Mouse (Mus musculus): ENCODE data around the gene BC048679. TPM values are rescaled to one million over a fixed set of nuclear protein-coding genes. Genes with fewer than 3 reads are reported as not detected.

BC048679 gene
- total RNA-seq, 2 experiments from 2014 or later: not detected

- no peak for DNase-seq
These were observed 21.2 kb downstream of the BC048679 start for GRCm38 (mm10) chr7:81476833-81477232.

- DNase-seq: no peak
These were observed 22.9 kb downstream of the BC048679 start for GRCm38 (mm10) chr7:81475221-81475620.

- no peak for DNase-seq
These were observed 33.1 kb downstream of the BC048679 start for GRCm38 (mm10) chr7:81464906-81465450.

GRCm38 (mm10) chr7:81464116-81464515 lies 34.0 kb downstream of the BC048679 start:
- DNase-seq: peak; percentile 58

- no peak for DNase-seq
These were observed 35.3 kb downstream of the BC048679 start for GRCm38 (mm10) chr7:81462815-81463214.

GRCm38 (mm10) chr7:81455155-81455651 lies 42.9 kb downstream of the BC048679 start, which contains the start of gene Cpeb1:
TSS of gene Cpeb1 (minus strand) at chr7:81455465.
- DNase-seq: peak; percentile 79

- DNase-seq: peak; percentile 62
These were observed 43.6 kb downstream of the BC048679 start for GRCm38 (mm10) chr7:81454331-81455039.

GRCm38 (mm10) chr7:81453443-81454274 lies 44.4 kb downstream of the BC048679 start:
- peak; percentile 46 for DNase-seq

- DNase-seq: peak; percentile 54
These were observed 45.1 kb downstream of the BC048679 start for GRCm38 (mm10) chr7:81452971-81453441.

Other genes starting within 250 kb of the BC048679 start
- 1,000 to 10,000 TPM; 1,406 to 1,408 TPM for gene Rps17, start 153.0 kb downstream of the BC048679 start, total RNA-seq (2021)
- gene Cpeb1, start 42.8 kb downstream of the BC048679 start, total RNA-seq (2021): 10 to 100 TPM in 1 of 2 experiments, 1 to 10 TPM in 1; 8.7 to 13.2 TPM
- 10 to 100 TPM in 1 of 2 experiments, 1 to 10 TPM in 1; 7.6 to 12.8 TPM for gene Ap3b2, start 4.4 kb downstream of the BC048679 start, total RNA-seq (2021)
- 10 to 100 TPM in 1 of 2 experiments, 1 to 10 TPM in 1; 4.4 to 19.8 TPM for gene Fsd2, start 68.7 kb upstream of the BC048679 start, total RNA-seq (2021)
- 10 to 100 TPM; 16.3 to 16.4 TPM for gene Whamm, start 73.0 kb upstream of the BC048679 start, total RNA-seq (2021)
- 1 to 10 TPM; 4.1 to 8.3 TPM for gene Homer2, start 209.2 kb upstream of the BC048679 start, total RNA-seq (2021)

Data from adrenal gland, postnatal 10 days (tissue).